Mouse (Mus musculus): ENCODE measurements around the gene Slc6a18.

DNA sequence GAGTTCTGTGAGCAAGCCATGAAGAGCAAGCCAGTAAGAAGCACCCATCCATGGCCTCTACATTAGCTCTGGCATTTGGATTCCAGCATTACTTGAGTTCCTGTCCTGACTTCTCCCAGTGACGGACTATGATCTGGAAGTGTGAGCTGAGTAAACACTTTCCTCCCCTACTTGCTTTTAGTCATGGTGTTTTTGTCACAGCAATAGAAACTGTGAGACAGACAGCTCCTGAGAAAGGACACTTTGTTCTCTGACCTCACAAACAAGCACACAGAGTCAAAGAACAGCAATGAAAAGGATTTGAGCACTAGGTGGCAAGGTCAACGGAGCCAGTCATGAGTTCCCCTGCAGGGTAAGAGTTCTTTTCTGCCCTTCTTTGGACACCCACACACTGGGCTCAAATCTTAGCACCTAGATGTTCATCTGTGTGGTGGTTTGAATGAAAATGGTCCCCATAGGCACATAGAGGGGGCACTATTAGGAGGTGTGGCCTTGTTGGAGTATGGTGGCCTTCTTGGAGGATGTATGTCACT, 17.6 kb downstream of the Slc6a18 start:
- TF ChIP-seq MAFK (IDR thresholded peaks at IDR 0.05; ENCODE audit: borderline replicate concordance, low read depth, low read length), result no peak
- no peak for TF ChIP-seq ZC3H11A (IDR thresholded peaks at IDR 0.05; ENCODE audit: low read depth, low read length)
- TF ChIP-seq CTCF (IDR thresholded peaks at IDR 0.05 in 2 of 3, conservative IDR thresholded peaks at IDR 0.05 in 1 of 3; ENCODE audit: control insufficient read depth in 1 of 3, insufficient read depth in 1 of 3, low read depth in 2 of 3, low read length in 3 of 3, poor library complexity in 1 of 3, severe bottlenecking in 1 of 3), result no peak
- no peak for TF ChIP-seq USF1 (IDR thresholded peaks at IDR 0.05; ENCODE audit: low read depth, low read length)
- no peak for TF ChIP-seq EP300 (IDR thresholded peaks at IDR 0.05; ENCODE audit: low read depth in 1 of 2, low read length in 2 of 2)
- TF ChIP-seq POLR2A (IDR thresholded peaks at IDR 0.05; ENCODE audit: control insufficient read depth in 1 of 2, insufficient read depth in 1 of 2, low read depth in 1 of 2, low read length in 2 of 2, poor library complexity in 1 of 2), result no peak
- no peak for TF ChIP-seq KAT2A (conservative IDR thresholded peaks at IDR 0.05; ENCODE audit: low read depth, low read length)
- no peak for TF ChIP-seq HCFC1 (IDR thresholded peaks at IDR 0.05; ENCODE audit: low read depth, low read length)
- no peak for TF ChIP-seq TCF12 (IDR thresholded peaks at IDR 0.05; ENCODE audit: low read depth, low read length)
- TF ChIP-seq CHD1 (IDR thresholded peaks at IDR 0.05; ENCODE audit: low read depth, low read length), result no peak

Measured in MEL (cell line).